Comparison of ENCODE assay signal across 28 mouse cellular contexts in the genomic region with DNA sequence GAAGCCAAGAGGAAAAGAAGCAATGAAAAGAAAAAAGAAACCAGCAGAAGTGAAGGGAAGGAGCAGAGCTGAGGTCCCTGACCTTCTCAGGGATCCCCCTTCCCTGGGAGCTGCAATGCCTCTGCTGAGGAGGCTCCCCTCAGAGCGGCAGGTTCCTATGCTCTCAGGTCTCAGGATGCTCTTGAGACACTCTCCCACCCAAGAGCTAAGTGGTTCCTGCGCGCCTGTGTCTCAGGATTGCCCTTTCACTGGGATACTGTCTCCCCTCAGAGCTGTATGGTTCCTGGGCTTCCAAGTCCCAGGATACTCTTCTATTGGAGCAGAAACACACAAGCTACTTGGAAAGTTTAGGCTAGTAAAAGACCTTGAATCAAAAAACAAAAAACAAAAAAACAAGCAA.
"Had no signal": no experiment of that assay in that cellular context is flagged by ENCODE, and none has a peak within 500 bp of the region (broad histone marks: within the 10 kb centered on the region; RNA-seq: fewer than 3 reads in every experiment).

No protein-coding gene starts in this region.

- ATAC-seq: forebrain, embryonic 13.5 days; forebrain, embryonic 14.5 days; forebrain, embryonic 15.5 days; forebrain, embryonic 16.5 days; forebrain, postnatal 0 days had no signal

- H3K36me3 ChIP-seq: embryonic facial prominence, embryonic 10.5 days; embryonic facial prominence, embryonic 12.5 days; embryonic facial prominence, embryonic 15.5 days; forebrain, embryonic 10.5 days; forebrain, embryonic 12.5 days; forebrain, embryonic 15.5 days had no signal

- H3K4me3 ChIP-seq: embryonic facial prominence, embryonic 10.5 days; embryonic facial prominence, embryonic 12.5 days; embryonic facial prominence, embryonic 13.5 days; embryonic facial prominence, embryonic 15.5 days; erythroblast, embryonic 14.5 days; forebrain, embryonic 10.5 days; forebrain, embryonic 12.5 days; forebrain, embryonic 13.5 days; forebrain, embryonic 15.5 days; gastrocnemius, adult 2 months; heart, adult 2 months had no signal

- H3K4me2 ChIP-seq: embryonic facial prominence, embryonic 12.5 days; embryonic facial prominence, embryonic 13.5 days; embryonic facial prominence, embryonic 15.5 days; forebrain, embryonic 12.5 days; forebrain, embryonic 13.5 days; forebrain, embryonic 15.5 days had no signal

- H3K27me3 ChIP-seq: embryonic facial prominence, embryonic 12.5 days; embryonic facial prominence, embryonic 13.5 days; embryonic facial prominence, embryonic 15.5 days; forebrain, embryonic 12.5 days; forebrain, embryonic 13.5 days; forebrain, embryonic 15.5 days had no signal

- H3K4me1 ChIP-seq: embryonic facial prominence, embryonic 10.5 days; embryonic facial prominence, embryonic 12.5 days; embryonic facial prominence, embryonic 13.5 days; embryonic facial prominence, embryonic 15.5 days; forebrain, embryonic 10.5 days; forebrain, embryonic 12.5 days; forebrain, embryonic 13.5 days; forebrain, embryonic 15.5 days had no signal

- H3K9ac ChIP-seq: embryonic facial prominence, embryonic 12.5 days; embryonic facial prominence, embryonic 13.5 days; embryonic facial prominence, embryonic 15.5 days; forebrain, embryonic 12.5 days; forebrain, embryonic 13.5 days; forebrain, embryonic 15.5 days; forebrain, postnatal 0 days had no signal

- H3K27ac ChIP-seq: embryonic facial prominence, embryonic 10.5 days; embryonic facial prominence, embryonic 12.5 days; embryonic facial prominence, embryonic 13.5 days; embryonic facial prominence, embryonic 15.5 days; forebrain, embryonic 10.5 days; forebrain, embryonic 12.5 days; forebrain, embryonic 13.5 days; forebrain, embryonic 15.5 days; gastrocnemius, adult 2 months; heart, adult 2 months had no signal

- H3K9me3 ChIP-seq: forebrain, embryonic 12.5 days; forebrain, embryonic 15.5 days had no signal

- DNase-seq: cerebellum, adult 2 months; cerebellum, adult 8-10 months; cerebellum, adult 9-10 months; cerebellum, adult 9-11 months; cerebellum, postnatal 10 days; cerebellum, postnatal 14 days; cerebellum, postnatal 25 days; cerebellum, postnatal 36 days; embryo, embryonic 11 days; forebrain, postnatal 0 days; gastrocnemius, adult 2 months; gastrocnemius, postnatal 10 days; gastrocnemius, postnatal 14 days; gastrocnemius, postnatal 25 days; gastrocnemius, postnatal 36 days; heart, adult 18-20 months; heart, adult 2 months had no signal
